Mouse (Mus musculus) 3T3-L1 (cell line): ENCODE data around the gene Gstcd.

ENCODE experiments used
- DNase-seq: peaks from one replicate; pipeline ENCODE4 v3.0.0-alpha.2; 2015; ENCODE audit warnings: low read depth, low spot score

Gstcd gene

GRCm38 (mm10) chr3:133091664-133092273 is at the start of gene Gstcd, which contains the start of gene Ints12:
Gene Gstcd (minus strand): TSS chr3:133092033.
Gene Ints12 (plus strand): TSS chr3:133091840.
- DNase-seq: peak; percentile 96

- no peak for DNase-seq
Observed at GRCm38 (mm10) chr3:133132611-133133010, 40.8 kb upstream of the Gstcd start.

GRCm38 (mm10) chr3:133131372-133131771 is 39.5 kb upstream of the Gstcd start:
- no peak for DNase-seq

GRCm38 (mm10) chr3:133113281-133113680 is 21.4 kb upstream of the Gstcd start:
- DNase-seq: peak; percentile 52

- peak; percentile 83 for DNase-seq
Observed at GRCm38 (mm10) chr3:133111741-133112140, 19.9 kb upstream of the Gstcd start.

GRCm38 (mm10) chr3:133109844-133110243 is 18.0 kb upstream of the Gstcd start:
- DNase-seq: no peak

GRCm38 (mm10) chr3:133108731-133109130 is 16.9 kb upstream of the Gstcd start:
- DNase-seq: no peak

GRCm38 (mm10) chr3:133104436-133104835 is 12.6 kb upstream of the Gstcd start:
- DNase-seq: no peak

- no peak for DNase-seq
Observed at GRCm38 (mm10) chr3:133103768-133104167, 11.9 kb upstream of the Gstcd start.

GRCm38 (mm10) chr3:133098909-133099308 is 7.1 kb upstream of the Gstcd start:
- DNase-seq: no peak

- DNase-seq: no peak
Observed at GRCm38 (mm10) chr3:133098336-133098735, 6.5 kb upstream of the Gstcd start.

GRCm38 (mm10) chr3:133097936-133098335 is 6.1 kb upstream of the Gstcd start:
- no peak for DNase-seq

GRCm38 (mm10) chr3:133094305-133094704 is 2.5 kb upstream of the Gstcd start:
- no peak for DNase-seq

GRCm38 (mm10) chr3:133092936-133093335 is 1.1 kb upstream of the Gstcd start:
- no peak for DNase-seq

GRCm38 (mm10) chr3:133092274-133092853 is 531 bp upstream of the Gstcd start:
- no peak for DNase-seq

- DNase-seq: peak; percentile 65
Observed at GRCm38 (mm10) chr3:133091121-133091663, 641 bp downstream of the Gstcd start.

GRCm38 (mm10) chr3:133090247-133091120 is 1.3 kb downstream of the Gstcd start:
- DNase-seq: peak; percentile 21

GRCm38 (mm10) chr3:133085858-133086257 is 6.0 kb downstream of the Gstcd start:
- DNase-seq: peak; percentile 78

- no peak for DNase-seq
Observed at GRCm38 (mm10) chr3:133082736-133083135, 9.1 kb downstream of the Gstcd start.

- no peak for DNase-seq
Observed at GRCm38 (mm10) chr3:133075560-133075959, 16.3 kb downstream of the Gstcd start.

GRCm38 (mm10) chr3:133052068-133052467 is 39.8 kb downstream of the Gstcd start:
- DNase-seq: no peak

GRCm38 (mm10) chr3:133033145-133033755 is 58.6 kb downstream of the Gstcd start:
- DNase-seq: no peak
